Mouse (Mus musculus) MEL (cell line): ENCODE measurements around the gene Gja5.

ENCODE experiments used
- CHD1 ChIP-seq: IDR thresholded peaks from 2 replicates; pipeline ENCODE4 v1.6.1; 2012; ENCODE audit warnings: low read depth, mild to moderate bottlenecking, inconsistent platforms, low read length, improper control_type of control experiment
- CTCF ChIP-seq, 3 experiments: IDR thresholded peaks in 2 of 3; conservative IDR thresholded peaks in 1 of 3; 2 replicates each; pipeline ENCODE4 v1.5.1; 2011 to 2012; ENCODE audit warnings: low read length in 3 of 3, low read depth in 2 of 3, mild to moderate bottlenecking in 2 of 3, improper control_type of control experiment in 1 of 3, inconsistent platforms in 1 of 3, mixed read lengths in 1 of 3, moderate library complexity in 1 of 3; ENCODE audit not compliant: control insufficient read depth in 1 of 3, insufficient read depth in 1 of 3, poor library complexity in 1 of 3, severe bottlenecking in 1 of 3
- ELF1 ChIP-seq: IDR thresholded peaks from 2 replicates; pipeline ENCODE4 v1.6.1; 2014; ENCODE audit warnings: low read depth, mild to moderate bottlenecking, inconsistent platforms, low read length, improper control_type of control experiment, moderate library complexity
- EP300 ChIP-seq, 2 experiments: IDR thresholded peaks; 2 replicates each; pipeline ENCODE4 v1.6.1; 2011; ENCODE audit warnings: improper control_type of control experiment in 2 of 2, low read length in 2 of 2, low read depth in 1 of 2, mild to moderate bottlenecking in 1 of 2
- GATA1 ChIP-seq: IDR thresholded peaks from 2 replicates; pipeline ENCODE4 v1.6.1; 2011; ENCODE audit warnings: low read depth, low read length, improper control_type of control experiment
- JUND ChIP-seq: IDR thresholded peaks from 2 replicates; pipeline ENCODE4 v1.6.1; 2011; ENCODE audit warnings: low read depth, mild to moderate bottlenecking, improper control_type of control experiment, low read length
- MAX ChIP-seq: IDR thresholded peaks from 2 replicates; pipeline ENCODE4 v1.6.1; 2011; ENCODE audit warnings: low read length, improper control_type of control experiment
- NRF1 ChIP-seq: IDR thresholded peaks from 2 replicates; pipeline ENCODE4 v1.6.1; 2014; ENCODE audit warnings: low read depth, mild to moderate bottlenecking, inconsistent platforms, low read length, improper control_type of control experiment, moderate library complexity; ENCODE audit not compliant: poor library complexity, insufficient read depth, severe bottlenecking
- POLR2A ChIP-seq, 2 experiments: IDR thresholded peaks; 2 replicates each; pipeline ENCODE4 v1.6.1; 2011 to 2012; ENCODE audit warnings: low read length in 2 of 2, mild to moderate bottlenecking in 2 of 2, control low read depth in 1 of 2, improper control_type of control experiment in 1 of 2, low read depth in 1 of 2, moderate library complexity in 1 of 2; ENCODE audit not compliant: control insufficient read depth in 1 of 2, insufficient read depth in 1 of 2, poor library complexity in 1 of 2
- POLR2AphosphoS2 ChIP-seq: IDR thresholded peaks from 2 replicates; pipeline ENCODE4 v1.6.1; 2011; ENCODE audit warnings: low read length, improper control_type of control experiment
- SIN3A ChIP-seq: IDR thresholded peaks from 2 replicates; pipeline ENCODE4 v1.6.1; 2012; ENCODE audit warnings: low read length, improper control_type of control experiment, inconsistent platforms
- USF2 ChIP-seq, 2 experiments: IDR thresholded peaks; 2 replicates each; pipeline ENCODE4 v1.6.1; 2011 to 2012; ENCODE audit warnings: improper control_type of control experiment in 2 of 2, low read length in 2 of 2, borderline replicate concordance in 1 of 2, inconsistent platforms in 1 of 2, low read depth in 1 of 2, mild to moderate bottlenecking in 1 of 2; ENCODE audit not compliant: insufficient read depth in 1 of 2
- ZC3H11A ChIP-seq: IDR thresholded peaks from 2 replicates; pipeline ENCODE4 v1.6.1; 2012; ENCODE audit warnings: low read depth, mild to moderate bottlenecking, inconsistent platforms, low read length, improper control_type of control experiment

DNA sequence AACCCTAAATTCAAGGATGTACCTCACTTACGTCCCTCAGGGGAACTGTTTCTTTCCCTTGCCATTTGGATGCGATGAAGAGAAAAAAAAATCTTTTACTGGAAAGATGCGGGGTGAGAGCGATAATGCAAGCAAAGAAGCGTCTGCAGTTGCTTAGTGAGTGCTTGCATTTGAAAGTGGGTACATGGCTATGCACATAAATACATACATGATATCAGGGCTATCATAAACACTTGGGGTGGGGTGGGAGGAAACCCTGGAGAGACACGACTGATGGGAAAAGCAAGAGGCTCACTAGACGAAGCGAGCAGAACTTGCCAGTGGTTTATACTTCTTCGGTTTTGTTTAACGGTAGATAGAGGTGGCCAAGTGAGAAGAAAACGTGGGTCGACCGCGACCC lies at the start of gene Gja5:
- TF ChIP-seq CTCF (IDR thresholded peaks at IDR 0.05 in 2 of 3, conservative IDR thresholded peaks at IDR 0.05 in 1 of 3; ENCODE audit: control insufficient read depth in 1 of 3, insufficient read depth in 1 of 3, low read depth in 2 of 3, low read length in 3 of 3, poor library complexity in 1 of 3, severe bottlenecking in 1 of 3) (no peak), GATA1 (0 out of 2 replicates have a peak, but pooled peaks have one; percentile 4), ZC3H11A (no peak), NRF1 (no peak), USF2 (IDR thresholded peaks at IDR 0.05; ENCODE audit: borderline replicate concordance in 1 of 2, insufficient read depth in 1 of 2, low read depth in 1 of 2, low read length in 2 of 2) (no peak), EP300 (IDR thresholded peaks at IDR 0.05; ENCODE audit: low read depth in 1 of 2, low read length in 2 of 2) (no peak), ELF1 (no peak), POLR2A (IDR thresholded peaks at IDR 0.05; ENCODE audit: control insufficient read depth in 1 of 2, insufficient read depth in 1 of 2, low read depth in 1 of 2, low read length in 2 of 2, poor library complexity in 1 of 2) (no peak), MAX (no peak), POLR2AphosphoS2 (no peak), SIN3A (no peak), CHD1 (peak; percentile 62; the same call in 1 of the 2 replicates), JUND (no peak)
